Mouse (Mus musculus) forebrain, postnatal 0 days (tissue): ENCODE results near the gene Arap2. TPM values are rescaled to one million over a fixed set of nuclear protein-coding genes. Genes with fewer than 3 reads are reported as not detected.

Experiments used
- ATAC-seq: fragments of 200-750 bp; cut with Nextera tagmentation; 2 replicates; pipeline ENCODE4 v1.8.0; 2017; ENCODE audit warnings: mild to moderate bottlenecking, moderate library complexity
- DNase-seq: peaks from one replicate; pipeline ENCODE4 v3.0.0-alpha.2; 2015
- H3K27ac ChIP-seq: fragments of 300-500 bp; sonication (generic); 2 replicates; pipeline ENCODE4 v1.5.1; 2014; ENCODE audit warnings: low read depth, mild to moderate bottlenecking, antibody characterized with exemption, low read length, moderate library complexity, mixed read lengths
- H3K27me3 ChIP-seq: fragments of 300-500 bp; sonication (generic); 2 replicates; pipeline ENCODE4 v1.6.1; 2014; ENCODE audit warnings: mild to moderate bottlenecking, low read length, mixed read lengths; ENCODE audit not compliant: insufficient read depth
- H3K36me3 ChIP-seq: fragments of 300-500 bp; sonication (generic); 2 replicates; pipeline ENCODE4 v1.6.1; 2014; ENCODE audit warnings: mild to moderate bottlenecking, moderate library complexity; ENCODE audit not compliant: insufficient read depth
- H3K4me1 ChIP-seq: fragments of 300-500 bp; sonication (generic); 2 replicates; pipeline ENCODE4 v1.6.1; 2014; ENCODE audit warnings: antibody characterized with exemption; ENCODE audit not compliant: insufficient read depth
- H3K4me2 ChIP-seq: fragments of 300-500 bp; sonication (generic); 2 replicates; pipeline ENCODE4 v1.6.1; 2014; ENCODE audit warnings: low read depth, mild to moderate bottlenecking, moderate library complexity
- H3K4me3 ChIP-seq: fragments of 300-500 bp; sonication (generic); 2 replicates; pipeline ENCODE4 v1.5.1; 2014; ENCODE audit warnings: low read depth, low read length, mixed read lengths
- H3K9ac ChIP-seq: fragments of 300-500 bp; sonication (generic); 2 replicates; pipeline ENCODE4 v1.6.1; 2014; ENCODE audit warnings: mild to moderate bottlenecking
- H3K9me3 ChIP-seq: fragments of 300-500 bp; sonication (generic); 2 replicates; pipeline ENCODE4 v1.6.1; 2016; ENCODE audit warnings: low read length
- CTCF ChIP-seq: sonication (generic); IDR thresholded peaks from 2 replicates; pipeline ENCODE4 v1.5.1; 2016; ENCODE audit warnings: antibody characterized with exemption, control low read depth, low read depth
- WGBS: fragments of 180-500 bp; shearing (Covaris S2); extraction: QIAGEN DNeasy Blood & Tissue Kit; methylation state at CpG from one replicate; pipeline ENCODE4 v1.1.7; 2014; 5-methylcytosine and 5-hydroxymethylcytosine counted together
- polyA plus RNA-seq: library from polyadenylated mRNA; unstranded; fragments of >200 nt; fragmentation: Nextera tagmentation; extraction: Ambion mirVana; gene quantifications from 2 replicates; pipeline ENCODE4 v1.2.1, GENCODE M21; 2015
- total RNA-seq: library from RNA; depleted of rRNA; stranded (reverse); fragments of >200 nt; gene quantifications from 2 replicates; pipeline ENCODE4 v1.2.3, GENCODE M21; 2014

Gene Arap2
- total and polyA plus RNA-seq, 2 experiments from 2014 or later, result 8.4 to 18.8 TPM

- Histone ChIP-seq H3K27ac (no peak overlapping the region), H3K36me3 (no peaks in the 10 kb centered on the region), H3K9me3 (no peaks in the 10 kb centered on the region), H3K4me2 (no peak overlapping the region), H3K4me1 (no peaks in the 10 kb centered on the region), H3K9ac (no peak overlapping the region), H3K27me3 (no peaks in the 10 kb centered on the region), H3K4me3 (no peak overlapping the region)
- DNase-seq (no peak), ATAC-seq (no peak)
- TF ChIP-seq CTCF, result no peak
- 74% methylated on average over 4 of the region's 4 CpGs for WGBS
Measured at GRCm38 (mm10) chr5:62762298-62762960, 3.5 kb downstream of the Arap2 start.

GRCm38 (mm10) chr5:62760791-62761504, 5.0 kb downstream of the Arap2 start:
- no peaks in the 10 kb centered on the region for H3K9me3 ChIP-seq

GRCm38 (mm10) chr5:62755808-62756527, 10.0 kb downstream of the Arap2 start:
- no peaks in the 10 kb centered on the region for H3K36me3 ChIP-seq
- H3K4me2 ChIP-seq, result no peak overlapping the region
- ATAC-seq (no peak), DNase-seq (no peak)
- H3K4me3 ChIP-seq, result no peak overlapping the region
- TF ChIP-seq CTCF, result no peak
- no peaks in the 10 kb centered on the region for H3K4me1 ChIP-seq
- no peak overlapping the region for H3K9ac ChIP-seq
- no peaks in the 10 kb centered on the region for H3K9me3 ChIP-seq
- H3K27ac ChIP-seq, result no peak overlapping the region
- no peaks in the 10 kb centered on the region for H3K27me3 ChIP-seq
- 83% methylated on average over 3 of the region's 3 CpGs for WGBS

More at GRCm38 (mm10) chr5:62760791-62761504, 5.0 kb downstream of the Arap2 start:
- Histone ChIP-seq H3K4me1 (no peaks in the 10 kb centered on the region), H3K9ac (no peak overlapping the region), H3K36me3 (no peaks in the 10 kb centered on the region), H3K27me3 (no peaks in the 10 kb centered on the region), H3K4me2 (no peak overlapping the region), H3K4me3 (no peak overlapping the region), H3K27ac (no peak overlapping the region)
- 39% methylated on average over 5 of the region's 5 CpGs for WGBS
- TF ChIP-seq CTCF, result no peak
- no peak for ATAC-seq
- DNase-seq, result no peak

GRCm38 (mm10) chr5:62752934-62753333, 13.0 kb downstream of the Arap2 start:
- Histone ChIP-seq H3K27ac (no peak overlapping the region), H3K4me2 (no peak overlapping the region), H3K4me1 (no peaks in the 10 kb centered on the region), H3K4me3 (no peak overlapping the region), H3K36me3 (no peaks in the 10 kb centered on the region), H3K9ac (no peak overlapping the region), H3K27me3 (no peaks in the 10 kb centered on the region), H3K9me3 (no peaks in the 10 kb centered on the region)
- no peak for DNase-seq
- ATAC-seq, result no peak
- 71% methylated on average over 3 of the region's 3 CpGs for WGBS
- TF ChIP-seq CTCF, result no peak

GRCm38 (mm10) chr5:62751692-62752091, 14.3 kb downstream of the Arap2 start:
- H3K36me3 ChIP-seq, result no peaks in the 10 kb centered on the region
- H3K4me2 ChIP-seq, result no peak overlapping the region
- H3K27me3 ChIP-seq, result no peaks in the 10 kb centered on the region
- 45% methylated on average over 2 of the region's 2 CpGs for WGBS
- no peak overlapping the region for H3K27ac ChIP-seq
- TF ChIP-seq CTCF, result no peak
- H3K4me3 ChIP-seq, result no peak overlapping the region
- no peak overlapping the region for H3K9ac ChIP-seq
- no peak for ATAC-seq
- no peaks in the 10 kb centered on the region for H3K4me1 ChIP-seq
- H3K9me3 ChIP-seq, result no peaks in the 10 kb centered on the region
- no peak for DNase-seq

GRCm38 (mm10) chr5:62748168-62748567, 17.8 kb downstream of the Arap2 start:
- Histone ChIP-seq H3K4me1 (no peaks in the 10 kb centered on the region), H3K9me3 (no peaks in the 10 kb centered on the region), H3K4me3 (no peak overlapping the region), H3K9ac (no peak overlapping the region), H3K4me2 (no peak overlapping the region), H3K27me3 (no peaks in the 10 kb centered on the region), H3K27ac (no peak overlapping the region), H3K36me3 (no peaks in the 10 kb centered on the region)
- no peak for ATAC-seq
- no peak for DNase-seq
- 66% methylated on average over 2 of the region's 2 CpGs for WGBS
- TF ChIP-seq CTCF, result no peak
